Mouse (Mus musculus) heart, embryonic 11.5 days (tissue): ENCODE measurements around the gene Klhl41. TPM values are rescaled to one million over a fixed set of nuclear protein-coding genes. Genes with fewer than 3 reads are reported as not detected.
"Not testable (repeated sequence)": the region's sequence is repeated elsewhere in the genome, so short reads cannot be mapped to it uniquely, and the experiment has no call there.

Source experiments
- ATAC-seq: fragments of 200-750 bp; cut with Nextera tagmentation; replicated peaks from 2 replicates; pipeline ENCODE4 v1.8.0; 2017; ENCODE audit warnings: moderate library complexity; ENCODE audit not compliant: insufficient number of reproducible peaks, low FRiP score, low TSS enrichment
- H3K27ac ChIP-seq: fragments of 300-500 bp; sonication (generic); 2 replicates; pipeline ENCODE4 v1.5.1; 2014; ENCODE audit warnings: mild to moderate bottlenecking, low read depth, low read length
- H3K27me3 ChIP-seq: fragments of 300-500 bp; sonication (generic); 2 replicates; pipeline ENCODE4 v1.6.1; 2014; ENCODE audit warnings: mild to moderate bottlenecking, low read length, mixed read lengths; ENCODE audit not compliant: control insufficient read depth, insufficient read depth
- H3K36me3 ChIP-seq: fragments of 300-500 bp; sonication (generic); 2 replicates; pipeline ENCODE4 v1.6.1; 2014; ENCODE audit warnings: mild to moderate bottlenecking, low read length, moderate library complexity, mixed read lengths; ENCODE audit not compliant: control insufficient read depth, insufficient read depth
- H3K4me1 ChIP-seq: fragments of 300-500 bp; sonication (generic); 2 replicates; pipeline ENCODE4 v1.6.1; 2014; ENCODE audit warnings: low read length; ENCODE audit not compliant: control insufficient read depth, insufficient read depth
- H3K4me2 ChIP-seq: fragments of 300-500 bp; sonication (generic); 2 replicates; pipeline ENCODE4 v1.6.1; 2014; ENCODE audit warnings: mild to moderate bottlenecking, moderate library complexity
- H3K4me3 ChIP-seq: fragments of 300-500 bp; sonication (generic); 2 replicates; pipeline ENCODE4 v1.5.1; 2014; ENCODE audit warnings: low read depth, low read length
- H3K9ac ChIP-seq: fragments of 300-500 bp; sonication (generic); 2 replicates; pipeline ENCODE4 v1.6.1; 2014; ENCODE audit warnings: mild to moderate bottlenecking, low read depth, low read length, moderate library complexity
- H3K9me3 ChIP-seq: fragments of 300-500 bp; sonication (generic); replicated peaks from 2 replicates; pipeline ENCODE4 v1.6.1; 2016; ENCODE audit warnings: low read length; ENCODE audit not compliant: control insufficient read depth
- WGBS: fragments of 180-500 bp; shearing (Covaris S2); extraction: QIAGEN DNeasy Blood & Tissue Kit; methylation state at CpG from one replicate; pipeline ENCODE4 v1.1.7; 2014; ENCODE audit not compliant: insufficient replicate concordance; 5-methylcytosine and 5-hydroxymethylcytosine counted together
- polyA plus RNA-seq: library from polyadenylated mRNA; unstranded; fragments of >200 nt; fragmentation: Nextera tagmentation; extraction: Ambion mirVana; gene quantifications from 2 replicates; pipeline ENCODE4 v1.2.1, GENCODE M21; 2014

Klhl41 gene
- polyA plus RNA-seq, 1 experiment from 2014 or later = 14.6 TPM

DNA sequence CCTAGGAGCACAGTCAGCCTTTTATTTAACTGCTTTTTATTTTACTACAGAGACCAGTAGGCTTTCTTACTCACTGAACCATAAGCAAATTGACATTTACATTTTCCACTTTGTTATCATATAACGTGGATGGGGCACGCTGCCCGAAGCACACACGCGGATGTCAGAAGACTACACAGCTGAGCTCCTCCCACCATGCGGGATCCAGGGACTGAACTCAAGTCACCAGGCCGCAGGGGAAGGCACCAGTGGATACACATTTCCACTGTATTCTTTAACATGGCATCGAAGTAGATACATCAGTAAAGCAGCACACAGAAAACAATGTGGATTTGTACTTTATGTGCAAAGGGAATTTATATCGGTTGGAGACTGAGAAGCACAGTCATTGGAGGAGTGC lies 5.3 kb downstream of the Klhl41 start:
- Histone ChIP-seq H3K9me3 (no peaks in the 10 kb centered on the region), H3K4me3 (no peak overlapping the region), H3K27ac (no peak overlapping the region), H3K36me3 (no peaks in the 10 kb centered on the region), H3K4me1 (0 out of 2 replicates have a peak, but pooled peaks cover 5% of the 10 kb centered on the region), H3K4me2 (no peak overlapping the region), H3K27me3 (no peaks in the 10 kb centered on the region), H3K9ac (no peak overlapping the region)
- 88% methylated on average over 9 of the region's 9 CpGs for WGBS
- ATAC-seq = no peak

DNA sequence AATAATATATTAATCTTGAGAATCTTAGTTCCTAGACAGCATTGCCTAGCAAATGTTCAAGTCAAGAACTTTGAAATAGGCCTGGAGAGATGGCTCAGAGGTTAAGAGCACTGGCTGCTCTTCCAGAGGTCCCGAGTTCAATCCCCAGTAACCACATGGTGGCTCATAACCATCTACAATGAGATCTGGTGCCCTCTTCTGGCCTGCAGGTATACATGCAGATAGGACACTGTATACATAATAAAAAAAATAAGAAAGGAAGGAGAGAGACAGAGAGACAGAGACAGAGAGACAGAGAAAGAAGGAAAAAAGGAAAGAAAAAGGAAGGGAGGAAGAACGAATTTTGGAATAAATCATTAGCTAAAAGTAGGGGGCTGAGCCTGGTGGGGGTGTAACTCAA lies 6.8 kb downstream of the Klhl41 start:
- no peaks in the 10 kb centered on the region for H3K36me3 ChIP-seq
- H3K4me2 ChIP-seq = no peak overlapping the region
- 55% methylated on average over 2 of the region's 2 CpGs for WGBS
- ATAC-seq = no peak
- H3K27ac ChIP-seq = no peak overlapping the region
- no peak overlapping the region for H3K9ac ChIP-seq
- H3K4me3 ChIP-seq = no peak overlapping the region
- H3K27me3 ChIP-seq = no peaks in the 10 kb centered on the region
- 0 out of 2 replicates have a peak, but pooled peaks cover 5% of the 10 kb centered on the region for H3K4me1 ChIP-seq
- no peaks in the 10 kb centered on the region for H3K9me3 ChIP-seq

GRCm38 (mm10) chr2:69677215-69677614 lies 7.3 kb downstream of the Klhl41 start:
- H3K27ac ChIP-seq, H3K4me3 ChIP-seq, H3K9me3 ChIP-seq, H3K27me3 ChIP-seq, H3K9ac ChIP-seq, H3K4me1 ChIP-seq, ATAC-seq, H3K4me2 ChIP-seq, H3K36me3 ChIP-seq: not testable (repeated sequence)
- WGBS = 75% methylated on average over 2 of the region's 2 CpGs

GRCm38 (mm10) chr2:69679990-69680389 lies 10.1 kb downstream of the Klhl41 start:
- no peak overlapping the region for H3K27ac ChIP-seq
- no peak overlapping the region for H3K4me3 ChIP-seq
- ATAC-seq = no peak
- no peaks in the 10 kb centered on the region for H3K9me3 ChIP-seq
- H3K4me1 ChIP-seq = no peaks in the 10 kb centered on the region
- WGBS = 50% methylated on average over 6 of the region's 6 CpGs
- H3K36me3 ChIP-seq = peaks cover 2% of the 10 kb centered on the region; the same call in 1 of the 2 replicates
- H3K9ac ChIP-seq = no peak overlapping the region
- no peak overlapping the region for H3K4me2 ChIP-seq
- no peaks in the 10 kb centered on the region for H3K27me3 ChIP-seq

DNA sequence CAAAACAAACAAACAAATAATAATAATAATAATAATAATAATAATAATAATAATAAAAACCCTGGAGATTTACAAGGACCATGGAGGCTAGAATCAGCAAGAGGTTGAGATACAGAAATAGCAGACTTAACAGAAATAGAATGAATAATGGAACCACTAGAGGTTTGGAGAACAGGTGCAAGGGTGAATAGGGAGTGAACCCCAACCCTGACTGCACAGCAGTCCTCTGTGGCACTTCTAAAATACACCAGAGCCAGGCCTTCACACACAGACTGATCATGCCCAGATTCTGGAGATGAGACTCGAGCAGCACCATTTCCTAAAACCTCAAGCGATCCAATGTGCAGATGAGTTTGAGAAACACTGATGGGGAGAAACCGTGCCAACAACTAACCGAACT lies 12.0 kb downstream of the Klhl41 start:
- H3K27ac ChIP-seq = no peak overlapping the region
- H3K27me3 ChIP-seq = no peaks in the 10 kb centered on the region
- H3K9me3 ChIP-seq = no peaks in the 10 kb centered on the region
- H3K36me3 ChIP-seq = peaks cover 4% of the 10 kb centered on the region; the same call in 1 of the 2 replicates
- H3K4me3 ChIP-seq = no peak overlapping the region
- WGBS = 83% methylated on average over 4 of the region's 4 CpGs
- ATAC-seq = no peak
- no peaks in the 10 kb centered on the region for H3K4me1 ChIP-seq
- no peak overlapping the region for H3K9ac ChIP-seq
- no peak overlapping the region for H3K4me2 ChIP-seq

GRCm38 (mm10) chr2:69683036-69683805 lies 13.3 kb downstream of the Klhl41 start:
- Histone ChIP-seq H3K4me3 (no peak overlapping the region), H3K36me3 (peaks cover 6% of the 10 kb centered on the region; the same call in 1 of the 2 replicates), H3K9me3 (no peaks in the 10 kb centered on the region), H3K4me1 (no peaks in the 10 kb centered on the region), H3K4me2 (no peak overlapping the region), H3K27ac (no peak overlapping the region), H3K27me3 (no peaks in the 10 kb centered on the region), H3K9ac (no peak overlapping the region)
- 87% methylated on average over 13 of the region's 13 CpGs for WGBS
- no peak for ATAC-seq

- 88% methylated on average over 3 of the region's 3 CpGs for WGBS
Measured at GRCm38 (mm10) chr2:69684488-69684887, 14.6 kb downstream of the Klhl41 start.

GRCm38 (mm10) chr2:69690214-69690613 lies 20.3 kb downstream of the Klhl41 start:
- peaks cover 30% of the 10 kb centered on the region for H3K36me3 ChIP-seq
- H3K27ac ChIP-seq = no peak overlapping the region
- no peak for ATAC-seq
- no peak overlapping the region for H3K9ac ChIP-seq
- no peaks in the 10 kb centered on the region for H3K4me1 ChIP-seq
- no peaks in the 10 kb centered on the region for H3K27me3 ChIP-seq
- H3K4me3 ChIP-seq = no peak overlapping the region
- H3K9me3 ChIP-seq = 0 out of 2 replicates have a peak, but pooled peaks cover 3% of the 10 kb centered on the region
- H3K4me2 ChIP-seq = no peak overlapping the region
- 94% methylated on average over 3 of the region's 3 CpGs for WGBS

More at GRCm38 (mm10) chr2:69684488-69684887, 14.6 kb downstream of the Klhl41 start:
- Histone ChIP-seq H3K27ac (no peak overlapping the region), H3K4me2 (no peak overlapping the region), H3K4me3 (no peak overlapping the region), H3K9ac (no peak overlapping the region), H3K27me3 (no peaks in the 10 kb centered on the region), H3K36me3 (peaks cover 10% of the 10 kb centered on the region), H3K9me3 (no peaks in the 10 kb centered on the region), H3K4me1 (no peaks in the 10 kb centered on the region)
- no peak for ATAC-seq

DNA sequence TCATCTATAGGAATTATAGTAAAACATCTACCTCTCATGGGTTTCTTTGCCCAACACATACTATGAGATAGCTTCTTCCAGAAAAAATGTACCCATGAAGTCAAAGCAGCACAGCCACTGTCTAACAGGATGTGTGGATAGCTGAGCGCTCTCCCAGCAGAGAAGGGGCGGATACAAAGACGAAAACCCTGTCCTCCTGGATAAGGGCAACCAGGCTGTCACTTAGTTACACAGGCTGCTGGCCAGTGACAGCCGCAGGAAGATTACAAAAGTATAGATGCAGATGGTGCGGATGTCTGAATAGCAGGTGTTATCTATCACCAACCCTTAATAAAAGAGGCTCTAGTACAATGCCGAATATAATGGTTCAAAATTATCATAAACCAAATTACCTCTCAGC lies 20.9 kb downstream of the Klhl41 start:
- H3K9ac ChIP-seq = no peak overlapping the region
- H3K4me2 ChIP-seq = no peak overlapping the region
- no peak for ATAC-seq
- no peaks in the 10 kb centered on the region for H3K4me1 ChIP-seq
- 0 out of 2 replicates have a peak, but pooled peaks cover 3% of the 10 kb centered on the region for H3K9me3 ChIP-seq
- no peak overlapping the region for H3K27ac ChIP-seq
- 87% methylated on average over 6 of the region's 6 CpGs for WGBS
- no peak overlapping the region for H3K4me3 ChIP-seq
- H3K36me3 ChIP-seq = peaks cover 30% of the 10 kb centered on the region
- no peaks in the 10 kb centered on the region for H3K27me3 ChIP-seq
